9 mouse cellular contexts compared by ENCODE assay signal in genomic region chr1:153192379-153192778, GRCm38 (mm10). TPM values are rescaled to one million over a fixed set of nuclear protein-coding genes. Genes with fewer than 3 reads are reported as not detected.
A peak's percentile ranks its signal among the peaks of the same experiment; 100 is the strongest.
DNase-seq lines count a peak whose midpoint lies in the region; ATAC-seq and TF ChIP-seq lines count a peak whose summit lies in the region.
"Had no signal": no experiment of that assay in that cellular context is flagged by ENCODE, and none has a peak within 500 bp of the region (broad histone marks: within the 10 kb centered on the region; RNA-seq: fewer than 3 reads in every experiment).

No protein-coding gene starts in this region.

- WGBS in intestine, embryonic 14.5 days = 62% methylated on average over 4 of the region's 4 CpGs
- 93% methylated on average over 4 of the region's 4 CpGs for WGBS in intestine, postnatal 0 days
- WGBS in embryonic facial prominence, embryonic 13.5 days = 73% methylated on average over 4 of the region's 4 CpGs
- WGBS in forebrain, embryonic 13.5 days = 79% methylated on average over 4 of the region's 4 CpGs
- 71% methylated on average over 4 of the region's 4 CpGs for WGBS in midbrain, embryonic 13.5 days

- H3K4me2 ChIP-seq in intestine, embryonic 14.5 days (ENCODE audit: low read length) = no peak overlapping the region
- H3K4me2 ChIP-seq in intestine, postnatal 0 days (replicated peaks; ENCODE audit: low read depth) = no peak overlapping the region
- peak overlapping the region; percentile 40; the same call in 1 of the 2 replicates for H3K4me2 ChIP-seq in embryonic facial prominence, embryonic 13.5 days
- H3K4me2 ChIP-seq in forebrain, embryonic 13.5 days = peak overlapping the region; percentile 14; the same call in 1 of the 2 replicates
- no peak overlapping the region for H3K4me2 ChIP-seq in midbrain, embryonic 13.5 days (replicated peaks)

- no peak overlapping the region for H3K4me3 ChIP-seq in intestine, embryonic 14.5 days (ENCODE audit: low read depth, low read length)
- H3K4me3 ChIP-seq in intestine, postnatal 0 days (ENCODE audit: low read depth, low read length) = no peak overlapping the region
- no peak overlapping the region for H3K4me3 ChIP-seq in embryonic facial prominence, embryonic 13.5 days
- H3K4me3 ChIP-seq in forebrain, embryonic 13.5 days = no peak overlapping the region
- H3K4me3 ChIP-seq in midbrain, embryonic 13.5 days (replicated peaks) = no peak overlapping the region
- H3K4me3 ChIP-seq: erythroblast, embryonic 14.5 days had no signal

- H3K27me3 ChIP-seq in intestine, embryonic 14.5 days (replicated peaks; ENCODE audit: control insufficient read depth, insufficient read depth, low read length) = no peaks in the 10 kb centered on the region
- H3K27me3 ChIP-seq in intestine, postnatal 0 days (replicated peaks; ENCODE audit: control insufficient read depth, insufficient read depth, low read length) = no peaks in the 10 kb centered on the region
- H3K27me3 ChIP-seq in embryonic facial prominence, embryonic 13.5 days = peaks cover 12% of the 10 kb centered on the region
- H3K27me3 ChIP-seq in forebrain, embryonic 13.5 days = peaks cover 12% of the 10 kb centered on the region; the same call in 1 of the 2 replicates
- H3K27me3 ChIP-seq in midbrain, embryonic 13.5 days = peaks cover 9% of the 10 kb centered on the region

- H3K4me1 ChIP-seq in intestine, embryonic 14.5 days (replicated peaks; ENCODE audit: control insufficient read depth, insufficient read depth, low read length) = peaks cover 20% of the 10 kb centered on the region
- H3K4me1 ChIP-seq in intestine, postnatal 0 days (replicated peaks; ENCODE audit: control insufficient read depth, insufficient read depth, low read length) = 0 out of 2 replicates have a peak, but pooled peaks cover 11% of the 10 kb centered on the region
- peaks cover 21% of the 10 kb centered on the region for H3K4me1 ChIP-seq in embryonic facial prominence, embryonic 13.5 days
- H3K4me1 ChIP-seq in forebrain, embryonic 13.5 days = peaks cover 18% of the 10 kb centered on the region
- H3K4me1 ChIP-seq in midbrain, embryonic 13.5 days (replicated peaks) = peaks cover 20% of the 10 kb centered on the region

- no peak for ATAC-seq in intestine, embryonic 14.5 days (replicated peaks; ENCODE audit: low FRiP score, low TSS enrichment, low read depth)
- ATAC-seq in intestine, postnatal 0 days = no peak
- no peak for ATAC-seq in embryonic facial prominence, embryonic 13.5 days (ENCODE audit: insufficient number of reproducible peaks, insufficient read depth, low FRiP score, low TSS enrichment, low read depth)
- ATAC-seq in forebrain, embryonic 13.5 days = peak; percentile 44
- 0 out of 2 replicates have a peak, but pooled peaks have one; percentile 19 for ATAC-seq in midbrain, embryonic 13.5 days

- DNase-seq in intestine, embryonic 14.5 days (ENCODE audit: low spot score) = no peak
- DNase-seq in cerebellum, adult 9-10 months = no peak
- DNase-seq in right cerebral cortex, adult 2 months (ENCODE audit: low spot score in 2 of 2) = no peak
- DNase-seq: lung, adult 2 months had no signal

- no peak overlapping the region for H3K9ac ChIP-seq in intestine, embryonic 14.5 days (ENCODE audit: low read length)
- H3K9ac ChIP-seq in intestine, postnatal 0 days (ENCODE audit: low read depth, low read length) = no peak overlapping the region
- no peak overlapping the region for H3K9ac ChIP-seq in embryonic facial prominence, embryonic 13.5 days
- no peak overlapping the region for H3K9ac ChIP-seq in forebrain, embryonic 13.5 days
- no peak overlapping the region for H3K9ac ChIP-seq in midbrain, embryonic 13.5 days (replicated peaks)

- no peaks in the 10 kb centered on the region for H3K36me3 ChIP-seq in intestine, embryonic 14.5 days (ENCODE audit: control insufficient read depth, insufficient read depth, low read length)
- no peaks in the 10 kb centered on the region for H3K36me3 ChIP-seq in intestine, postnatal 0 days (ENCODE audit: control insufficient read depth, insufficient read depth)
- H3K36me3 ChIP-seq in embryonic facial prominence, embryonic 13.5 days = no peaks in the 10 kb centered on the region
- no peaks in the 10 kb centered on the region for H3K36me3 ChIP-seq in forebrain, embryonic 13.5 days (ENCODE audit: poor library complexity, severe bottlenecking)
- no peaks in the 10 kb centered on the region for H3K36me3 ChIP-seq in midbrain, embryonic 13.5 days

- no peaks in the 10 kb centered on the region for H3K9me3 ChIP-seq in intestine, embryonic 14.5 days (ENCODE audit: control insufficient read depth, low read length)
- H3K9me3 ChIP-seq in intestine, postnatal 0 days (ENCODE audit: control insufficient read depth) = no peaks in the 10 kb centered on the region
- no peaks in the 10 kb centered on the region for H3K9me3 ChIP-seq in embryonic facial prominence, embryonic 13.5 days
- H3K9me3 ChIP-seq in forebrain, embryonic 13.5 days (replicated peaks) = no peaks in the 10 kb centered on the region
- H3K9me3 ChIP-seq in midbrain, embryonic 13.5 days = no peaks in the 10 kb centered on the region

- H3K27ac ChIP-seq in intestine, embryonic 14.5 days (ENCODE audit: low read depth) = peak overlapping the region; percentile 78
- no peak overlapping the region for H3K27ac ChIP-seq in intestine, postnatal 0 days (ENCODE audit: low read depth, low read length)
- peak overlapping the region; percentile 66 for H3K27ac ChIP-seq in embryonic facial prominence, embryonic 13.5 days
- peak overlapping the region; percentile 63 for H3K27ac ChIP-seq in forebrain, embryonic 13.5 days
- H3K27ac ChIP-seq in midbrain, embryonic 13.5 days = peak overlapping the region; percentile 39; the same call in 1 of the 2 replicates

- no peak for TF ChIP-seq CTCF in intestine, postnatal 0 days (IDR thresholded peaks at IDR 0.05; ENCODE audit: low read depth)

RNA-seq across cellular contexts. Expression of gene Lamc2, which starts 6.1 kb away (rescaled TPM):
- polyA plus RNA-seq in intestine, embryonic 14.5 days (2014; fragmentation: Nextera tagmentation; extraction: Ambion mirVana) = 9.2 and 10.8 TPM in 2 replicates
- polyA plus RNA-seq in intestine, postnatal 0 days (2015; fragmentation: Nextera tagmentation; extraction: Ambion mirVana) = 3.3 and 3.6 TPM in 2 replicates
- polyA plus RNA-seq in embryonic facial prominence, embryonic 13.5 days (2015; fragmentation: Nextera tagmentation; extraction: Ambion mirVana) = 11.0 and 12.7 TPM in 2 replicates
- polyA plus RNA-seq in forebrain, embryonic 13.5 days (2015; fragmentation: Nextera tagmentation; extraction: Ambion mirVana) = 0.14 and 0.67 TPM in 2 replicates
- polyA plus RNA-seq in midbrain, embryonic 13.5 days (2015; fragmentation: Nextera tagmentation; extraction: Ambion mirVana) = 0.44 and 0.53 TPM in 2 replicates

Comparison
In these comparisons a context has a peak if more than half of its experiments do, and no peak if none do; other contexts are left out.
1. ATAC-seq: peak in forebrain, embryonic 13.5 days (single experiment) and midbrain, embryonic 13.5 days (single experiment); none in intestine, embryonic 14.5 days (single experiment), intestine, postnatal 0 days (single experiment) and embryonic facial prominence, embryonic 13.5 days (single experiment).
2. H3K4me2 ChIP-seq: peak in embryonic facial prominence, embryonic 13.5 days (single experiment) and forebrain, embryonic 13.5 days (single experiment); none in intestine, embryonic 14.5 days (single experiment), intestine, postnatal 0 days (single experiment) and midbrain, embryonic 13.5 days (single experiment).